ENCODE assay signal across 37 mouse cellular contexts in the genomic region with DNA sequence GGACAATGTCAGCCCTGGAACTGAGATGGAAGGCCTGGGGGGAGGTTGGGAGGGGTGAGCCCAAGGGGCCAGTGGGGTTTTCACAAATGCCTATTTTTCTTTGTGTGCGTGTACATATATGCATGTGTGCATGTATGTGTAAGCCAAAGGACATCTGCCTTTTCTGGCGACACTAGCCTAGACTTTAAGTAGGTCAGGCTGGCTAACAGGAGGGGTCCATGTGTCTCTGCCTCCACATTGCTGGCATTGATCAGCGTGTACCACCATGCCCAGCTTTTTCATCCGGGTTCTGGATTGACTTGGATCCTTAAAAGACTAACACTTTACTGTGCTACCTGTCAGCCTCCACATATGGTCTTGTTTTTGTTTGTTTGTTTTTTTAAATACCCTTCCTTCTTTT. TPM values are rescaled to one million over a fixed set of nuclear protein-coding genes. Genes with fewer than 3 reads are reported as not detected.
A peak's percentile ranks its signal among the peaks of the same experiment; 100 is the strongest.
DNase-seq lines count a peak whose midpoint lies in the region; ATAC-seq and TF ChIP-seq lines count a peak whose summit lies in the region.
"Had no signal": no experiment of that assay in that cellular context is flagged by ENCODE, and none has a peak within 500 bp of the region (broad histone marks: within the 10 kb centered on the region; RNA-seq: fewer than 3 reads in every experiment).

No protein-coding gene starts in this region.

- H3K36me3 ChIP-seq in heart, postnatal 0 days (replicated peaks; ENCODE audit: control insufficient read depth, insufficient read depth, low read length): no peaks in the 10 kb centered on the region
- no peaks in the 10 kb centered on the region for H3K36me3 ChIP-seq in heart, adult 2 months (ENCODE audit: control insufficient read depth, insufficient read depth, low read length)
- H3K36me3 ChIP-seq in lung, postnatal 0 days (ENCODE audit: insufficient read depth, low read length): no peaks in the 10 kb centered on the region
- H3K36me3 ChIP-seq: embryonic facial prominence, embryonic 13.5 days; forebrain, embryonic 10.5 days; forebrain, embryonic 15.5 days; heart, embryonic 15.5 days; limb, embryonic 10.5 days; limb, embryonic 15.5 days; liver, embryonic 13.5 days; midbrain, embryonic 12.5 days; neural tube, embryonic 13.5 days had no signal

- WGBS in heart, postnatal 0 days: 95% methylated on average over 4 of the region's 4 CpGs
- WGBS in heart, adult 2 months: 96% methylated on average over 4 of the region's 4 CpGs
- WGBS in lung, postnatal 0 days: 88% methylated on average over 4 of the region's 4 CpGs
- WGBS in lung, adult 2 months: 89% methylated on average over 4 of the region's 4 CpGs

- intact Hi-C loops in heart, adult 2 months (cut with DNase I): no loop called here

- H3K4me3 ChIP-seq in heart, postnatal 0 days (ENCODE audit: low read depth, low read length): no peak overlapping the region
- no peak overlapping the region for H3K4me3 ChIP-seq in heart, adult 2 months
- no peak overlapping the region for H3K4me3 ChIP-seq in lung, postnatal 0 days (ENCODE audit: low read depth, low read length)
- no peak overlapping the region for H3K4me3 ChIP-seq in lung, adult 2 months (replicated peaks; ENCODE audit: extremely low read depth, low read depth, low read length)
- H3K4me3 ChIP-seq: embryonic facial prominence, embryonic 13.5 days; forebrain, embryonic 10.5 days; forebrain, embryonic 15.5 days; heart, embryonic 15.5 days; limb, embryonic 10.5 days; limb, embryonic 15.5 days; liver, embryonic 13.5 days; midbrain, embryonic 12.5 days; neural tube, embryonic 13.5 days had no signal

- no peak for TF ChIP-seq EP300 in heart, postnatal 0 days (IDR thresholded peaks at IDR 0.05; ENCODE audit: low read depth)
- no peak for TF ChIP-seq EP300 in heart, adult 2 months (IDR thresholded peaks at IDR 0.05; ENCODE audit: insufficient read depth, low read depth, low read length)
- no peak for TF ChIP-seq EP300 in lung, postnatal 0 days (IDR thresholded peaks at IDR 0.05)

- TF ChIP-seq POLR2A in heart, adult 2 months (IDR thresholded peaks at IDR 0.05; ENCODE audit: insufficient read depth, low read depth, low read length): no peak
- no peak for TF ChIP-seq POLR2A in lung, adult 2 months (IDR thresholded peaks at IDR 0.05; ENCODE audit: borderline replicate concordance, extremely low read depth, low read depth, low read length)

- H3K4me1 ChIP-seq in heart, postnatal 0 days (ENCODE audit: control insufficient read depth, insufficient read depth): peaks cover 32% of the 10 kb centered on the region
- peaks cover 20% of the 10 kb centered on the region for H3K4me1 ChIP-seq in heart, adult 2 months (ENCODE audit: control insufficient read depth, insufficient read depth, low read length)
- H3K4me1 ChIP-seq in lung, postnatal 0 days (ENCODE audit: insufficient read depth, low read depth, low read length): peaks cover 10% of the 10 kb centered on the region
- H3K4me1 ChIP-seq in lung, adult 2 months (ENCODE audit: control insufficient read depth, insufficient read depth, low read length): peaks cover 23% of the 10 kb centered on the region

- no peak for ATAC-seq in cerebellum, adult (ENCODE audit: insufficient number of reproducible peaks, low FRiP score, low TSS enrichment)
- no peak for ATAC-seq in heart, postnatal 0 days (ENCODE audit: insufficient read depth, low read depth)
- ATAC-seq in lung, postnatal 0 days: no peak
- ATAC-seq: CD4-positive, CD25-positive, alpha-beta regulatory T cell, adult 4 months; forebrain, embryonic 15.5 days had no signal

- no peak overlapping the region for H3K9ac ChIP-seq in heart, postnatal 0 days (replicated peaks; ENCODE audit: low read depth, low read length)
- no peak overlapping the region for H3K9ac ChIP-seq in heart, adult 2 months (ENCODE audit: low read depth, low read length)
- H3K9ac ChIP-seq in lung, postnatal 0 days (replicated peaks; ENCODE audit: low read depth): no peak overlapping the region
- H3K9ac ChIP-seq: embryonic facial prominence, embryonic 13.5 days; forebrain, embryonic 15.5 days; heart, embryonic 15.5 days; hindbrain, embryonic 14.5 days; limb, embryonic 15.5 days; liver, embryonic 13.5 days; midbrain, embryonic 12.5 days; neural tube, embryonic 13.5 days had no signal

- DNase-seq in cerebellum, adult 9-11 months: peak; percentile 57
- no peak for DNase-seq in heart, postnatal 0 days (ENCODE audit: low spot score)
- DNase-seq in heart, adult 2 months: no peak
- no peak for DNase-seq in lung, postnatal 0 days (ENCODE audit: low spot score)
- no peak for DNase-seq in lung, adult 2 months
- DNase-seq in adrenal gland, adult (ENCODE audit: inconsistent age in 2 of 2, low spot score in 1 of 2): no peak
- DNase-seq: adrenal gland, postnatal 25 days; kidney, adult 9 months; kidney, postnatal 14 days; liver, embryonic 13.5 days; right cerebral cortex, postnatal 14 days; thymus, postnatal 14 days had no signal

- H3K9me3 ChIP-seq in heart, postnatal 0 days (replicated peaks; ENCODE audit: control insufficient read depth, low read length): no peaks in the 10 kb centered on the region
- no peaks in the 10 kb centered on the region for H3K9me3 ChIP-seq in lung, postnatal 0 days (ENCODE audit: low read length)
- H3K9me3 ChIP-seq: embryonic facial prominence, embryonic 13.5 days; forebrain, embryonic 10.5 days; forebrain, embryonic 15.5 days; heart, embryonic 15.5 days; limb, embryonic 10.5 days; limb, embryonic 15.5 days; liver, embryonic 13.5 days; midbrain, embryonic 12.5 days; neural tube, embryonic 13.5 days had no signal

- H3K79me2 ChIP-seq in heart, adult 2 months (replicated peaks; ENCODE audit: control insufficient read depth, insufficient read depth, low read length): no peaks in the 10 kb centered on the region

- no peaks in the 10 kb centered on the region for H3K27me3 ChIP-seq in heart, postnatal 0 days (ENCODE audit: control insufficient read depth, insufficient read depth, low read length)
- no peaks in the 10 kb centered on the region for H3K27me3 ChIP-seq in heart, adult 2 months (ENCODE audit: control insufficient read depth, insufficient read depth, low read length)
- no peaks in the 10 kb centered on the region for H3K27me3 ChIP-seq in lung, postnatal 0 days (replicated peaks; ENCODE audit: insufficient read depth, low read length)
- H3K27me3 ChIP-seq: embryonic facial prominence, embryonic 13.5 days; forebrain, embryonic 15.5 days; heart, embryonic 15.5 days; limb, embryonic 15.5 days; midbrain, embryonic 12.5 days; neural tube, embryonic 13.5 days had no signal

- no peak overlapping the region for H3K4me2 ChIP-seq in heart, postnatal 0 days (ENCODE audit: low read depth, low read length)
- no peak overlapping the region for H3K4me2 ChIP-seq in lung, postnatal 0 days (replicated peaks; ENCODE audit: low read depth, low read length)
- H3K4me2 ChIP-seq: embryonic facial prominence, embryonic 13.5 days; forebrain, embryonic 15.5 days; heart, embryonic 15.5 days; hindbrain, embryonic 14.5 days; limb, embryonic 15.5 days; liver, embryonic 13.5 days; midbrain, embryonic 12.5 days; neural tube, embryonic 13.5 days had no signal

- peak overlapping the region; percentile 88 for H3K27ac ChIP-seq in heart, postnatal 0 days (ENCODE audit: low read depth)
- no peak overlapping the region for H3K27ac ChIP-seq in heart, adult 2 months
- peak overlapping the region; percentile 95 for H3K27ac ChIP-seq in lung, postnatal 0 days (ENCODE audit: low read length)
- H3K27ac ChIP-seq: embryonic facial prominence, embryonic 13.5 days; forebrain, embryonic 15.5 days; hindbrain, embryonic 14.5 days; limb, embryonic 10.5 days; limb, embryonic 15.5 days; liver, embryonic 13.5 days; midbrain, embryonic 12.5 days had no signal

- no peak for TF ChIP-seq CTCF in heart, postnatal 0 days (IDR thresholded peaks at IDR 0.05; ENCODE audit: low read depth)
- no peak for TF ChIP-seq CTCF in heart, adult 2 months (IDR thresholded peaks at IDR 0.05)
- no peak for TF ChIP-seq CTCF in lung, postnatal 0 days (IDR thresholded peaks at IDR 0.05)
- no peak for TF ChIP-seq CTCF in lung, adult 2 months (IDR thresholded peaks at IDR 0.05; ENCODE audit: insufficient read depth, low read length)

RNA-seq across cellular contexts. Expression of gene Gm49337, which starts 0.6 kb away (rescaled TPM):
- total RNA-seq in heart, postnatal 0 days (2014; rRNA removed; ENCODE audit: low replicate concordance): not detected in 2 replicates
- not detected in 2 replicates for polyA plus RNA-seq in heart, postnatal 0 days (2015; fragmentation: Nextera tagmentation; extraction: Ambion mirVana)
- under 1 TPM; 0.16 to 0.37 TPM for total RNA-seq in heart, adult 2 months (2021)
- polyA plus RNA-seq in heart, adult 2 months (2012; rRNA removed): not detected in 2 replicates
- not detected in 2 replicates for polyA plus RNA-seq in lung, postnatal 0 days (2015; fragmentation: Nextera tagmentation; extraction: Ambion mirVana)
- polyA plus RNA-seq in lung, adult 2 months (2012; rRNA removed): not detected in 2 replicates
- total RNA-seq: adrenal gland, adult 18-20 months; adrenal gland, postnatal 25 days; gastrocnemius, postnatal 4 days; heart, adult 8-10 months; hematopoietic stem cell, adult 5-6 weeks had no signal
- polyA plus RNA-seq: CD4-positive, CD25-positive, alpha-beta regulatory T cell, adult 4 months; embryonic facial prominence, embryonic 13.5 days; forebrain, embryonic 10.5 days; forebrain, embryonic 15.5 days; heart, embryonic 15.5 days; hindbrain, embryonic 14.5 days; intestine, postnatal 0 days; limb, embryonic 10.5 days; limb, embryonic 15.5 days; liver, embryonic 13.5 days; neural tube, embryonic 13.5 days; small intestine, adult 2 months; stomach, embryonic 14.5 days; urinary bladder, adult 2 months had no signal

RNA-seq across cellular contexts. Expression of gene 1700042G07Rik, which starts 0.6 kb away (rescaled TPM):
- not detected in 2 replicates for total RNA-seq in heart, postnatal 0 days (2014; rRNA removed; ENCODE audit: low replicate concordance)
- not detected in 2 replicates for polyA plus RNA-seq in heart, postnatal 0 days (2015; fragmentation: Nextera tagmentation; extraction: Ambion mirVana)
- not detected for total RNA-seq in heart, adult 2 months (2021)
- polyA plus RNA-seq in heart, adult 2 months (2012; rRNA removed): 0.45 TPM in 1 of 2 replicates, not detected in the other
- not detected in 2 replicates for polyA plus RNA-seq in lung, postnatal 0 days (2015; fragmentation: Nextera tagmentation; extraction: Ambion mirVana)
- not detected in 2 replicates for polyA plus RNA-seq in lung, adult 2 months (2012; rRNA removed)
- total RNA-seq: adrenal gland, adult 18-20 months; adrenal gland, postnatal 25 days; common myeloid progenitor, adult 5-6 weeks; gastrocnemius, adult 18-20 months; gastrocnemius, postnatal 4 days; heart, adult 8-10 months; hematopoietic stem cell, adult 5-6 weeks; layer of hippocampus, adult 18-20 months; layer of hippocampus, postnatal 14 days; megakaryocyte, adult 5-6 weeks had no signal
- polyA plus RNA-seq: CD4-positive, CD25-positive, alpha-beta regulatory T cell, adult 4 months; embryonic facial prominence, embryonic 13.5 days; forebrain, embryonic 10.5 days; forebrain, embryonic 15.5 days; frontal cortex, adult 2 months; heart, embryonic 15.5 days; hindbrain, embryonic 14.5 days; intestine, postnatal 0 days; limb, embryonic 10.5 days; limb, embryonic 15.5 days; liver, embryonic 13.5 days; midbrain, embryonic 12.5 days; neural tube, embryonic 13.5 days; small intestine, adult 2 months; stomach, embryonic 14.5 days; urinary bladder, adult 2 months had no signal

RNA-seq across cellular contexts. Expression of gene Tspan1, which starts 6.4 kb away (rescaled TPM):
- 1.8 TPM in 1 of 2 replicates, not detected in the other for total RNA-seq in heart, postnatal 0 days (2014; rRNA removed; ENCODE audit: low replicate concordance)
- polyA plus RNA-seq in heart, postnatal 0 days (2015; fragmentation: Nextera tagmentation; extraction: Ambion mirVana): 2.8 TPM in 1 of 2 replicates, not detected in the other
- total RNA-seq in heart, adult 2 months (2021): not detected
- 4.9 TPM in 1 of 2 replicates, not detected in the other for polyA plus RNA-seq in heart, adult 2 months (2012; rRNA removed)
- 118 and 131 TPM in 2 replicates for polyA plus RNA-seq in lung, postnatal 0 days (2015; fragmentation: Nextera tagmentation; extraction: Ambion mirVana)
- 60.8 and 93.7 TPM in 2 replicates for polyA plus RNA-seq in lung, adult 2 months (2012; rRNA removed)
- total RNA-seq: adrenal gland, adult 18-20 months; adrenal gland, postnatal 25 days; common myeloid progenitor, adult 5-6 weeks; gastrocnemius, adult 18-20 months; gastrocnemius, postnatal 4 days; hematopoietic stem cell, adult 5-6 weeks; layer of hippocampus, adult 18-20 months; layer of hippocampus, postnatal 14 days; megakaryocyte, adult 5-6 weeks had no signal
- polyA plus RNA-seq: forebrain, embryonic 10.5 days; limb, embryonic 10.5 days; liver, embryonic 13.5 days; neural tube, embryonic 13.5 days had no signal

RNA-seq across cellular contexts. Expression of gene Lurap1, which starts 22.6 kb away (rescaled TPM):
- 1.5 and 2.1 TPM in 2 replicates for total RNA-seq in heart, postnatal 0 days (2014; rRNA removed; ENCODE audit: low replicate concordance)
- 0.97 and 1.1 TPM in 2 replicates for polyA plus RNA-seq in heart, postnatal 0 days (2015; fragmentation: Nextera tagmentation; extraction: Ambion mirVana)
- 1 to 10 TPM; 4.5 to 5.4 TPM for total RNA-seq in heart, adult 2 months (2021)
- 2.0 and 2.9 TPM in 2 replicates for polyA plus RNA-seq in heart, adult 2 months (2012; rRNA removed)
- polyA plus RNA-seq in lung, postnatal 0 days (2015; fragmentation: Nextera tagmentation; extraction: Ambion mirVana): 2.6 and 2.8 TPM in 2 replicates
- 3.7 and 5.7 TPM in 2 replicates for polyA plus RNA-seq in lung, adult 2 months (2012; rRNA removed)
- total RNA-seq: megakaryocyte, adult 5-6 weeks had no signal

RNA-seq across cellular contexts. Expression of gene Pik3r3, which starts 47.7 kb away (rescaled TPM):
- 7.7 and 8.5 TPM in 2 replicates for total RNA-seq in heart, postnatal 0 days (2014; rRNA removed; ENCODE audit: low replicate concordance)
- polyA plus RNA-seq in heart, postnatal 0 days (2015; fragmentation: Nextera tagmentation; extraction: Ambion mirVana): 8.0 and 10.3 TPM in 2 replicates
- total RNA-seq in heart, adult 2 months (2021): 10 to 100 TPM; 10.1 to 11.6 TPM
- 9.3 and 15.3 TPM in 2 replicates for polyA plus RNA-seq in heart, adult 2 months (2012; rRNA removed)
- polyA plus RNA-seq in lung, postnatal 0 days (2015; fragmentation: Nextera tagmentation; extraction: Ambion mirVana): 10.0 and 11.7 TPM in 2 replicates
- polyA plus RNA-seq in lung, adult 2 months (2012; rRNA removed): 23.5 and 23.8 TPM in 2 replicates

Comparison
In these comparisons a context has a peak if more than half of its experiments do, and no peak if none do; other contexts are left out.
1. RNA of gene Tspan1, which starts 6.4 kb away (polyA plus RNA-seq): 118 to 131 TPM in lung, postnatal 0 days and 60.8 to 93.7 TPM in lung, adult 2 months; 4.9 TPM in heart, adult 2 months and 2.8 TPM in heart, postnatal 0 days; every median in the first group is over 10 times any median in the second.